20 mouse cellular contexts compared by ENCODE assay signal in the genomic region with DNA sequence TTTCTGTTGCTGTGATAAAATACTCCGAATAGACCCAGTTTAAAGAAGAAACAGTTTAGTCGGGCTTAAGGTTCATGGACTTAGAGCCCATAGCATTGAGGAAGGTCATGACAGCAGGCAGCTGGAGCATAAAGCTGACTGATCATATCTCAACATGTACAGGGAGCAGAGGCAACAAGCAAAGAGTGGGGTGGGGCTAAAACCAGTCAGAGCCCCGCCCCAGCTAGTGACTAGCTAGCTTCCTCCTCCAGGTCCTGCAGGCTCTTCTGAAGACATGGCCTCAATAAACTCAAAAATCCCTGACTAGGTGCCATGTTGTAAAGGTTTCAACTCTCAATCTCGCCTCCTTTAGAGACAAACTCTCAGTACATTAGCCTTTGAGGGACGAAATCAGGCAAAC. TPM values are rescaled to one million over a fixed set of nuclear protein-coding genes. Genes with fewer than 3 reads are reported as not detected.
A peak's percentile ranks its signal among the peaks of the same experiment; 100 is the strongest.
DNase-seq lines count a peak whose midpoint lies in the region; ATAC-seq and TF ChIP-seq lines count a peak whose summit lies in the region.
"Had no signal": no experiment of that assay in that cellular context is flagged by ENCODE, and none has a peak within 500 bp of the region (broad histone marks: within the 10 kb centered on the region; RNA-seq: fewer than 3 reads in every experiment).

No protein-coding gene starts in this region.

- peaks cover 0 to 3% of the 10 kb centered on the region in 2 experiments; a peak in 2 of 4 replicates for H3K36me3 ChIP-seq in MEL (ENCODE audit: control insufficient read depth in 1 of 2, insufficient read depth in 2 of 2, low read length in 2 of 2)
- no peaks in the 10 kb centered on the region for H3K36me3 ChIP-seq in liver, embryonic 12.5 days
- H3K36me3 ChIP-seq in midbrain, embryonic 10.5 days: no peaks in the 10 kb centered on the region
- no peaks in the 10 kb centered on the region for H3K36me3 ChIP-seq in hindbrain, embryonic 11.5 days (ENCODE audit: control insufficient read depth, insufficient read depth, low read length)
- H3K36me3 ChIP-seq: forebrain, embryonic 15.5 days; hindbrain, embryonic 10.5 days; lung, embryonic 15.5 days had no signal

- intact Hi-C loops in heart, postnatal 36 days (cut with DNase I): no loop called here

- no peaks in the 10 kb centered on the region for H3K9me3 ChIP-seq in MEL (replicated peaks; ENCODE audit: insufficient read depth, low read length)
- no peaks in the 10 kb centered on the region for H3K9me3 ChIP-seq in liver, embryonic 12.5 days (replicated peaks)
- no peaks in the 10 kb centered on the region for H3K9me3 ChIP-seq in midbrain, embryonic 10.5 days (replicated peaks)
- H3K9me3 ChIP-seq in hindbrain, embryonic 11.5 days (ENCODE audit: control insufficient read depth, low read length): no peaks in the 10 kb centered on the region
- H3K9me3 ChIP-seq: forebrain, embryonic 15.5 days; hindbrain, embryonic 10.5 days; lung, embryonic 15.5 days had no signal

- H3K4me2 ChIP-seq in liver, embryonic 12.5 days: no peak overlapping the region
- H3K4me2 ChIP-seq in hindbrain, embryonic 11.5 days (replicated peaks; ENCODE audit: low read depth, low read length): no peak overlapping the region
- H3K4me2 ChIP-seq: forebrain, embryonic 15.5 days; heart, embryonic 11.5 days; lung, embryonic 15.5 days had no signal

- peaks cover 2 to 3% of the 10 kb centered on the region in 2 experiments; a peak in 3 of 4 replicates for H3K4me1 ChIP-seq in MEL (ENCODE audit: control insufficient read depth in 1 of 2, insufficient read depth in 2 of 2, low read length in 2 of 2)
- 0 out of 2 replicates have a peak, but pooled peaks cover 4% of the 10 kb centered on the region for H3K4me1 ChIP-seq in liver, embryonic 12.5 days
- peaks cover under 1% of the 10 kb centered on the region for H3K4me1 ChIP-seq in midbrain, embryonic 10.5 days
- no peaks in the 10 kb centered on the region for H3K4me1 ChIP-seq in hindbrain, embryonic 11.5 days (replicated peaks; ENCODE audit: control insufficient read depth, insufficient read depth, low read length)
- H3K4me1 ChIP-seq: forebrain, embryonic 15.5 days; hindbrain, embryonic 10.5 days; lung, embryonic 15.5 days had no signal

- no peak overlapping the region for H3K27ac ChIP-seq in MEL (ENCODE audit: control insufficient read depth, low read depth, low read length)
- no peak overlapping the region for H3K27ac ChIP-seq in liver, embryonic 12.5 days
- H3K27ac ChIP-seq in midbrain, embryonic 10.5 days (replicated peaks): no peak overlapping the region
- H3K27ac ChIP-seq in hindbrain, embryonic 11.5 days (ENCODE audit: low read depth, low read length): no peak overlapping the region
- H3K27ac ChIP-seq: forebrain, embryonic 15.5 days; hindbrain, embryonic 10.5 days; hindbrain, postnatal 0 days; lung, embryonic 15.5 days had no signal

- no peaks in the 10 kb centered on the region; a peak in 2 of 4 replicates for H3K27me3 ChIP-seq in MEL (ENCODE audit: control insufficient read depth in 1 of 2, insufficient read depth in 2 of 2, low read length in 2 of 2)
- no peaks in the 10 kb centered on the region for H3K27me3 ChIP-seq in liver, embryonic 12.5 days (replicated peaks)
- no peaks in the 10 kb centered on the region for H3K27me3 ChIP-seq in midbrain, embryonic 10.5 days (ENCODE audit: low read depth, poor library complexity, severe bottlenecking)
- H3K27me3 ChIP-seq in hindbrain, embryonic 11.5 days (ENCODE audit: control insufficient read depth, insufficient read depth, low read length): no peaks in the 10 kb centered on the region
- H3K27me3 ChIP-seq: forebrain, embryonic 15.5 days; lung, embryonic 15.5 days; Patski had no signal

- TF ChIP-seq RAD21 in MEL (IDR thresholded peaks at IDR 0.05; ENCODE audit: low read depth, low read length): no peak

- 55% methylated on average over 5 of the region's 5 CpGs for whole genome bisulfite sequencing in liver, embryonic 12.5 days (ENCODE audit: insufficient replicate concordance)
- WGBS in midbrain, embryonic 10.5 days: 89% methylated on average over 5 of the region's 5 CpGs
- WGBS in hindbrain, embryonic 11.5 days: 85% methylated on average over 5 of the region's 5 CpGs

- no peak for TF ChIP-seq POLR2A in MEL (IDR thresholded peaks at IDR 0.05; ENCODE audit: control insufficient read depth in 1 of 2, insufficient read depth in 1 of 2, low read depth in 1 of 2, low read length in 2 of 2, poor library complexity in 1 of 2)

- ATAC-seq in liver, embryonic 12.5 days: peak; percentile 86
- peak; percentile 96 for ATAC-seq in megakaryocyte-erythroid progenitor cell, adult 5-6 weeks (replicated peaks; ENCODE audit: low FRiP score, low TSS enrichment, poor library complexity, severe bottlenecking)
- ATAC-seq in hindbrain, embryonic 11.5 days (ENCODE audit: low FRiP score): no peak
- ATAC-seq: forebrain, embryonic 15.5 days; hindbrain, postnatal 0 days; midbrain, embryonic 16.5 days; Patski had no signal

- no peak for TF ChIP-seq CTCF in MEL (IDR thresholded peaks at IDR 0.05 in 2 of 3, conservative IDR thresholded peaks at IDR 0.05 in 1 of 3; ENCODE audit: control insufficient read depth in 1 of 3, insufficient read depth in 1 of 3, low read depth in 2 of 3, low read length in 3 of 3, poor library complexity in 1 of 3, severe bottlenecking in 1 of 3)

- peak; percentile 60 for DNase-seq in heart, adult 11 months
- DNase-seq in heart, postnatal 36 days: no peak
- peak; percentile 80 for DNase-seq in MEL (ENCODE audit: low read depth, low spot score)
- DNase-seq in midbrain, embryonic 10.5 days (ENCODE audit: low spot score): no peak
- DNase-seq in hindbrain, embryonic 11.5 days (ENCODE audit: low spot score): no peak
- no peak for DNase-seq in cerebellum, postnatal 4 days (ENCODE audit: low spot score in 2 of 2)
- DNase-seq: cerebellum, adult 11-12 months; cerebellum, postnatal 14 days; kidney, adult 11 months; layer of hippocampus, adult 9-11 months; right cerebral cortex, postnatal 4 days had no signal

- no peak overlapping the region for H3K9ac ChIP-seq in MEL (ENCODE audit: control insufficient read depth, low read depth, low read length, poor library complexity, severe bottlenecking)
- H3K9ac ChIP-seq in liver, embryonic 12.5 days: no peak overlapping the region
- no peak overlapping the region for H3K9ac ChIP-seq in hindbrain, embryonic 11.5 days (ENCODE audit: low read depth, low read length)
- H3K9ac ChIP-seq: forebrain, embryonic 15.5 days; lung, embryonic 15.5 days had no signal

- H3K4me3 ChIP-seq in MEL (ENCODE audit: control insufficient read depth in 1 of 2, insufficient read depth in 1 of 2, low read depth in 2 of 2, low read length in 2 of 2): no peak overlapping the region
- no peak overlapping the region for H3K4me3 ChIP-seq in liver, embryonic 12.5 days
- H3K4me3 ChIP-seq in midbrain, embryonic 10.5 days: no peak overlapping the region
- no peak overlapping the region for H3K4me3 ChIP-seq in hindbrain, embryonic 11.5 days (ENCODE audit: low read depth, low read length)
- H3K4me3 ChIP-seq: forebrain, embryonic 15.5 days; hindbrain, embryonic 10.5 days; lung, embryonic 15.5 days had no signal

- TF ChIP-seq EP300 in MEL (IDR thresholded peaks at IDR 0.05; ENCODE audit: low read depth in 1 of 2, low read length in 2 of 2): 0 out of 4 replicates have a peak, but pooled peaks of 1 of the 2 experiments have one; percentile 12

- no peaks in the 10 kb centered on the region for H3K79me2 ChIP-seq in MEL (ENCODE audit: control insufficient read depth, insufficient read depth, low read length, poor library complexity)

TF ChIP-seq in MEL, 35 proteins besides CTCF, POLR2A, EP300 and RAD21:
- TF ChIP-seq RCOR1 (IDR thresholded peaks at IDR 0.05; ENCODE audit: low read depth, low read length): no peak
- TF ChIP-seq ETS1 (IDR thresholded peaks at IDR 0.05; ENCODE audit: low read depth, low read length): peak; percentile 25; the same call in 1 of the 2 replicates
- TF ChIP-seq GATA1 (IDR thresholded peaks at IDR 0.05; ENCODE audit: low read depth, low read length): peak; percentile 17; the same call in 1 of the 2 replicates
- TF ChIP-seq TAL1 (IDR thresholded peaks at IDR 0.05; ENCODE audit: low read length): no peak
- no peak for TF ChIP-seq MAZ (IDR thresholded peaks at IDR 0.05; ENCODE audit: low read depth, low read length)

RNA-seq across cellular contexts. Expression of gene Zc3h12c, which starts 25.5 kb away (rescaled TPM):
- 10 to 100 TPM in 1 of 2 experiments, 1 to 10 TPM in 1; 8.2 to 10.5 TPM for total RNA-seq in heart, postnatal 36 days (2021)
- 1.3 and 1.7 TPM in 2 replicates for total RNA-seq in MEL (2012; rRNA removed)
- 1 to 10 TPM in 1 of 2 experiments, not detected in 1; 1.3 TPM for polyA plus RNA-seq in MEL (2012; ENCODE audit: insufficient read depth in 1 of 2, insufficient read length in 2 of 2, low read depth in 1 of 2, low replicate concordance in 2 of 2, missing spikeins in 1 of 2)
- 0.73 and 0.74 TPM in 2 replicates for polyA plus RNA-seq in liver, embryonic 12.5 days (2016; fragmentation: Nextera tagmentation; extraction: Ambion mirVana)
- 1.5 and 2.6 TPM in 2 replicates for total RNA-seq in megakaryocyte-erythroid progenitor cell, adult 5-6 weeks (2014; fragmentation: Nextera tagmentation)
- total RNA-seq in megakaryocyte-erythroid progenitor cell, adult 5-6 weeks (2017): 2.2 and 3.5 TPM in 2 replicates
- polyA plus RNA-seq in midbrain, embryonic 10.5 days (2016; fragmentation: Nextera tagmentation; extraction: Ambion mirVana): 6.9 and 9.6 TPM in 2 replicates
- 12.6 and 16.2 TPM in 2 replicates for polyA plus RNA-seq in hindbrain, embryonic 11.5 days (2014; fragmentation: Nextera tagmentation; extraction: Ambion mirVana)

Comparison
In these comparisons a context has a peak if more than half of its experiments do, and no peak if none do; other contexts are left out.
1. DNase-seq: peak in heart, adult 11 months (single experiment) and MEL (single experiment); none in heart, postnatal 36 days (0 of 2), midbrain, embryonic 10.5 days (single experiment), hindbrain, embryonic 11.5 days (single experiment) and cerebellum, postnatal 4 days (0 of 2).